Mouse (Mus musculus) brain, embryonic 14.5 days (tissue): ENCODE results near the gene Cavin2. TPM values are rescaled to one million over a fixed set of nuclear protein-coding genes. Genes with fewer than 3 reads are reported as not detected.
A peak's percentile ranks its signal among the peaks of the same experiment; 100 is the strongest.

Source experiments
- DNase-seq: peaks from one replicate; pipeline ENCODE4 v3.0.0-alpha.2; 2011; ENCODE audit warnings: low read depth
- CTCF ChIP-seq: fragments of 200-500 bp; IDR thresholded peaks from 2 replicates; pipeline ENCODE4 v1.5.1; 2012; ENCODE audit warnings: inconsistent platforms, mild to moderate bottlenecking, moderate library complexity, borderline replicate concordance; ENCODE audit not compliant: insufficient read depth, insufficient read length; ENCODE audit errors: extremely low read depth
- POLR2A ChIP-seq: fragments of 200-500 bp; IDR thresholded peaks from 2 replicates; pipeline ENCODE4 v1.6.1; 2012; ENCODE audit warnings: mild to moderate bottlenecking, inconsistent platforms, borderline replicate concordance; ENCODE audit not compliant: poor library complexity, insufficient read depth, insufficient read length, severe bottlenecking; ENCODE audit errors: extremely low read depth
- polyA plus RNA-seq: library from polyadenylated mRNA; depleted of rRNA; stranded (reverse); fragments of >200 nt; gene quantifications from 2 replicates; pipeline ENCODE4 v1.2.3, GENCODE M21; 2012; rRNA removed

Gene Cavin2
- 2.6 and 4.5 TPM in 2 replicates for polyA plus RNA-seq

GRCm38 (mm10) chr1:51288755-51289619, at the start of gene Cavin2:
Gene Cavin2 (plus strand): TSS chr1:51289126.
- TF ChIP-seq POLR2A (no peak), CTCF (no peak)
- peak; percentile 59 for DNase-seq

- TF ChIP-seq POLR2A (no peak), CTCF (no peak)
- peak; percentile 56 for DNase-seq
Observed at GRCm38 (mm10) chr1:51241311-51241986, 47.5 kb upstream of the Cavin2 start.

GRCm38 (mm10) chr1:51243294-51243693, 45.6 kb upstream of the Cavin2 start:
- TF ChIP-seq CTCF: no peak
- no peak for TF ChIP-seq POLR2A
- no peak for DNase-seq

GRCm38 (mm10) chr1:51243869-51244268, 45.1 kb upstream of the Cavin2 start:
- DNase-seq: no peak
- TF ChIP-seq POLR2A (no peak), CTCF (no peak)

- no peak for DNase-seq
- no peak for TF ChIP-seq POLR2A
Observed at GRCm38 (mm10) chr1:51245381-51245780, 43.5 kb upstream of the Cavin2 start.

- no peak for DNase-seq
- no peak for TF ChIP-seq CTCF
- no peak for TF ChIP-seq POLR2A
Observed at GRCm38 (mm10) chr1:51250302-51250701, 38.6 kb upstream of the Cavin2 start.

- no peak for DNase-seq
- TF ChIP-seq CTCF (no peak), POLR2A (no peak)
Observed at GRCm38 (mm10) chr1:51265118-51265800, 23.7 kb upstream of the Cavin2 start.

- TF ChIP-seq POLR2A (no peak), CTCF (no peak)
- DNase-seq: no peak
Observed at GRCm38 (mm10) chr1:51265926-51266325, 23.0 kb upstream of the Cavin2 start.

GRCm38 (mm10) chr1:51267125-51267524, 21.8 kb upstream of the Cavin2 start:
- TF ChIP-seq CTCF (no peak), POLR2A (no peak)
- peak; percentile 54 for DNase-seq

GRCm38 (mm10) chr1:51268225-51268624, 20.7 kb upstream of the Cavin2 start:
- TF ChIP-seq POLR2A (no peak), CTCF (no peak)

More at GRCm38 (mm10) chr1:51268225-51268624, 20.7 kb upstream of the Cavin2 start:
- no peak for DNase-seq
